19 mouse cellular contexts compared by ENCODE assay signal in genomic region chr7:131011901-131012300, GRCm38 (mm10). TPM values are rescaled to one million over a fixed set of nuclear protein-coding genes. Genes with fewer than 3 reads are reported as not detected.
A peak's percentile ranks its signal among the peaks of the same experiment; 100 is the strongest.
DNase-seq lines count a peak whose midpoint lies in the region; ATAC-seq and TF ChIP-seq lines count a peak whose summit lies in the region.
"Had no signal": no experiment of that assay in that cellular context is flagged by ENCODE, and none has a peak within 500 bp of the region (broad histone marks: within the 10 kb centered on the region; RNA-seq: fewer than 3 reads in every experiment).

No protein-coding gene starts in this region.

- ATAC-seq in liver, postnatal 0 days, result peak; percentile 57; the same call in 1 of the 2 replicates
- ATAC-seq in liver, embryonic 12.5 days, result no peak
- ATAC-seq in intestine, postnatal 0 days, result peak; percentile 63
- peak; percentile 52 for ATAC-seq in megakaryocyte, adult 5-6 weeks (ENCODE audit: poor library complexity, severe bottlenecking)
- ATAC-seq in forebrain, embryonic 11.5 days (replicated peaks; ENCODE audit: low FRiP score), result no peak
- ATAC-seq: forebrain, embryonic 13.5 days; midbrain, embryonic 15.5 days had no signal

- H3K4me3 ChIP-seq in liver, postnatal 0 days (ENCODE audit: low read depth, low read length), result no peak overlapping the region
- no peak overlapping the region for H3K4me3 ChIP-seq in liver, embryonic 12.5 days
- no peak overlapping the region for H3K4me3 ChIP-seq in intestine, postnatal 0 days (ENCODE audit: low read depth, low read length)
- H3K4me3 ChIP-seq in forebrain, embryonic 11.5 days (ENCODE audit: low read depth, low read length), result no peak overlapping the region
- H3K4me3 ChIP-seq: embryonic facial prominence, embryonic 13.5 days; forebrain, embryonic 13.5 days; hindbrain, embryonic 15.5 days; left cerebral cortex, adult 2 months; midbrain, embryonic 15.5 days had no signal

- no peak overlapping the region for H3K9ac ChIP-seq in liver, postnatal 0 days (replicated peaks)
- no peak overlapping the region for H3K9ac ChIP-seq in liver, embryonic 12.5 days
- no peak overlapping the region for H3K9ac ChIP-seq in intestine, postnatal 0 days (ENCODE audit: low read depth, low read length)
- no peak overlapping the region for H3K9ac ChIP-seq in forebrain, embryonic 11.5 days (ENCODE audit: low read length)
- H3K9ac ChIP-seq: embryonic facial prominence, embryonic 13.5 days; forebrain, embryonic 13.5 days; hindbrain, embryonic 15.5 days; midbrain, embryonic 15.5 days had no signal

- H3K27ac ChIP-seq in liver, postnatal 0 days (ENCODE audit: low read depth), result no peak overlapping the region
- no peak overlapping the region for H3K27ac ChIP-seq in liver, embryonic 12.5 days
- H3K27ac ChIP-seq in intestine, postnatal 0 days (ENCODE audit: low read depth, low read length), result no peak overlapping the region
- no peak overlapping the region for H3K27ac ChIP-seq in forebrain, embryonic 11.5 days (ENCODE audit: low read depth, low read length)
- H3K27ac ChIP-seq: embryonic facial prominence, embryonic 13.5 days; forebrain, embryonic 13.5 days; hindbrain, embryonic 15.5 days; left cerebral cortex, adult 2 months; midbrain, embryonic 15.5 days had no signal

- DNase-seq in liver, postnatal 0 days, result peak; percentile 20
- peak; percentile 42 for DNase-seq in adrenal gland, postnatal 14 days
- DNase-seq in left cerebral cortex, adult 18-20 months (ENCODE audit: low spot score in 2 of 2), result no peak
- DNase-seq in forebrain, embryonic 11.5 days (ENCODE audit: low spot score), result no peak
- DNase-seq in gastrocnemius, postnatal 36 days, result no peak
- DNase-seq: cerebellum, adult 18-20 months; heart, postnatal 10 days; kidney, adult 9 months; thymus, adult 18-20 months had no signal

- TF ChIP-seq EP300 in liver, postnatal 0 days (IDR thresholded peaks at IDR 0.05; ENCODE audit: low read depth), result no peak

- intact Hi-C loops in gastrocnemius, postnatal 36 days (cut with DNase I), result no loop called here

- H3K4me2 ChIP-seq in liver, postnatal 0 days (ENCODE audit: low read depth, low read length), result no peak overlapping the region
- H3K4me2 ChIP-seq in liver, embryonic 12.5 days, result no peak overlapping the region
- no peak overlapping the region for H3K4me2 ChIP-seq in intestine, postnatal 0 days (replicated peaks; ENCODE audit: low read depth)
- no peak overlapping the region for H3K4me2 ChIP-seq in forebrain, embryonic 11.5 days (ENCODE audit: low read depth, low read length, severe bottlenecking)
- H3K4me2 ChIP-seq: embryonic facial prominence, embryonic 13.5 days; forebrain, embryonic 13.5 days; hindbrain, embryonic 15.5 days; midbrain, embryonic 15.5 days had no signal

- 36% methylated on average over 1 of the region's 1 CpGs for WGBS in liver, postnatal 0 days (ENCODE audit: insufficient replicate concordance)
- WGBS in liver, embryonic 12.5 days (ENCODE audit: insufficient replicate concordance), result 59% methylated on average over 1 of the region's 1 CpGs
- WGBS in intestine, postnatal 0 days, result 35% methylated on average over 1 of the region's 1 CpGs
- 92% methylated on average over 1 of the region's 1 CpGs for whole genome bisulfite sequencing in forebrain, embryonic 11.5 days

- no peak for TF ChIP-seq CTCF in liver, postnatal 0 days (IDR thresholded peaks at IDR 0.05; ENCODE audit: low read depth)
- TF ChIP-seq CTCF in intestine, postnatal 0 days (IDR thresholded peaks at IDR 0.05; ENCODE audit: low read depth), result no peak

- H3K27me3 ChIP-seq in liver, postnatal 0 days (ENCODE audit: insufficient read depth, low read length), result no peaks in the 10 kb centered on the region
- no peaks in the 10 kb centered on the region for H3K27me3 ChIP-seq in liver, embryonic 12.5 days (replicated peaks)
- peaks cover 2% of the 10 kb centered on the region; the same call in 1 of the 2 replicates for H3K27me3 ChIP-seq in intestine, postnatal 0 days (replicated peaks; ENCODE audit: control insufficient read depth, insufficient read depth, low read length)
- H3K27me3 ChIP-seq in forebrain, embryonic 11.5 days (ENCODE audit: control insufficient read depth, insufficient read depth, low read length), result no peaks in the 10 kb centered on the region
- H3K27me3 ChIP-seq: embryonic facial prominence, embryonic 13.5 days; forebrain, embryonic 13.5 days; hindbrain, embryonic 15.5 days; midbrain, embryonic 15.5 days had no signal

- no peaks in the 10 kb centered on the region; the same call in 1 of the 2 replicates for H3K9me3 ChIP-seq in liver, postnatal 0 days (ENCODE audit: low read length)
- no peaks in the 10 kb centered on the region for H3K9me3 ChIP-seq in liver, embryonic 12.5 days (replicated peaks)
- no peaks in the 10 kb centered on the region for H3K9me3 ChIP-seq in intestine, postnatal 0 days (ENCODE audit: control insufficient read depth)
- H3K9me3 ChIP-seq in forebrain, embryonic 11.5 days (ENCODE audit: control insufficient read depth, low read length), result no peaks in the 10 kb centered on the region

- no peaks in the 10 kb centered on the region for H3K4me1 ChIP-seq in liver, postnatal 0 days (ENCODE audit: insufficient read depth)
- no peaks in the 10 kb centered on the region for H3K4me1 ChIP-seq in liver, embryonic 12.5 days
- peaks cover 3% of the 10 kb centered on the region for H3K4me1 ChIP-seq in intestine, postnatal 0 days (replicated peaks; ENCODE audit: control insufficient read depth, insufficient read depth, low read length)
- no peaks in the 10 kb centered on the region for H3K4me1 ChIP-seq in forebrain, embryonic 11.5 days (replicated peaks; ENCODE audit: control insufficient read depth, insufficient read depth, low read length)
- H3K4me1 ChIP-seq: embryonic facial prominence, embryonic 13.5 days; forebrain, embryonic 13.5 days; hindbrain, embryonic 15.5 days; midbrain, embryonic 15.5 days had no signal

- H3K36me3 ChIP-seq in liver, postnatal 0 days (replicated peaks; ENCODE audit: insufficient read depth, low read length), result no peaks in the 10 kb centered on the region
- no peaks in the 10 kb centered on the region for H3K36me3 ChIP-seq in liver, embryonic 12.5 days
- no peaks in the 10 kb centered on the region for H3K36me3 ChIP-seq in intestine, postnatal 0 days (ENCODE audit: control insufficient read depth, insufficient read depth)
- H3K36me3 ChIP-seq in forebrain, embryonic 11.5 days (ENCODE audit: control insufficient read depth, insufficient read depth, low read length), result no peaks in the 10 kb centered on the region
- H3K36me3 ChIP-seq: embryonic facial prominence, embryonic 13.5 days; hindbrain, embryonic 15.5 days; midbrain, embryonic 15.5 days had no signal

RNA-seq across cellular contexts. Expression of gene Dmbt1, which starts 20.0 kb away (rescaled TPM):
- 0.27 and 1.2 TPM in 2 replicates for polyA plus RNA-seq in liver, postnatal 0 days (2015; fragmentation: Nextera tagmentation; extraction: Ambion mirVana)
- not detected in 2 replicates for polyA plus RNA-seq in liver, embryonic 12.5 days (2016; fragmentation: Nextera tagmentation; extraction: Ambion mirVana)
- 0.64 TPM in 1 of 2 replicates, not detected in the other for total RNA-seq in adrenal gland, postnatal 14 days (2021)
- 104 and 121 TPM in 2 replicates for polyA plus RNA-seq in intestine, postnatal 0 days (2015; fragmentation: Nextera tagmentation; extraction: Ambion mirVana)
- not detected in 2 replicates for total RNA-seq in megakaryocyte, adult 5-6 weeks (2015)
- total RNA-seq in megakaryocyte, adult 5-6 weeks (2017), result not detected in 2 replicates
- total RNA-seq in left cerebral cortex, adult 18-20 months (2021), result not detected
- not detected in 2 replicates for polyA plus RNA-seq in forebrain, embryonic 11.5 days (2014; fragmentation: Nextera tagmentation; extraction: Ambion mirVana)
- total RNA-seq in gastrocnemius, postnatal 36 days (2021), result not detected
- total RNA-seq: gastrocnemius, adult 18-20 months; left cerebral cortex, adult 2 months had no signal
- polyA plus RNA-seq: embryonic facial prominence, embryonic 13.5 days; hindbrain, embryonic 15.5 days; neural tube, embryonic 11.5 days had no signal

Comparison
In these comparisons a context has a peak if more than half of its experiments do, and no peak if none do; other contexts are left out.
1. ATAC-seq: peak in liver, postnatal 0 days (single experiment), intestine, postnatal 0 days (single experiment) and megakaryocyte, adult 5-6 weeks (single experiment); none in liver, embryonic 12.5 days (single experiment) and forebrain, embryonic 11.5 days (single experiment).
2. DNase-seq: peak in liver, postnatal 0 days (single experiment) and adrenal gland, postnatal 14 days (single experiment); none in left cerebral cortex, adult 18-20 months (0 of 2), forebrain, embryonic 11.5 days (single experiment) and gastrocnemius, postnatal 36 days (0 of 2).